Mouse (Mus musculus): Measurements from ENCODE around the gene Gm14399. TPM values are rescaled to one million over a fixed set of nuclear protein-coding genes. Genes with fewer than 3 reads are reported as not detected.

Gm14399 gene
- total and polyA plus RNA-seq, 3 experiments = 1.1 to 2,404 (median 1.1) TPM

Other genes with a start within 250 kb of the Gm14399 start
- 1.2 and 1.5 TPM in 2 replicates for gene Gm14444, start 131.8 kb downstream of the Gm14399 start, total RNA-seq (2012; rRNA removed)
- gene Gm14444, start 131.8 kb downstream of the Gm14399 start, polyA plus RNA-seq (2012; ENCODE audit: insufficient read depth in 1 of 2, insufficient read length in 2 of 2, low read depth in 1 of 2, low replicate concordance in 2 of 2, missing spikeins in 1 of 2) = 100 to 1,000 TPM in 1 of 2 experiments, under 1 TPM in 1; 0.33 to 138 TPM
- gene Gm14393, start 74.2 kb downstream of the Gm14399 start, total RNA-seq (2012; rRNA removed) = 0.78 and 1.4 TPM in 2 replicates
- gene Gm14393, start 74.2 kb downstream of the Gm14399 start, polyA plus RNA-seq (2012; ENCODE audit: insufficient read depth in 1 of 2, insufficient read length in 2 of 2, low read depth in 1 of 2, low replicate concordance in 2 of 2, missing spikeins in 1 of 2) = under 1 TPM in 1 of 2 experiments, not detected in 1; 0.56 TPM
- gene Gm14443, start 33.9 kb upstream of the Gm14399 start, total RNA-seq (2012; rRNA removed) = 0.29 and 0.62 TPM in 2 replicates
- gene Gm14443, start 33.9 kb upstream of the Gm14399 start, polyA plus RNA-seq (2012; ENCODE audit: insufficient read depth in 1 of 2, insufficient read length in 2 of 2, low read depth in 1 of 2, low replicate concordance in 2 of 2, missing spikeins in 1 of 2) = under 1 TPM in 1 of 2 experiments, not detected in 1; 0.17 TPM
- gene Gm14391, start 64.9 kb upstream of the Gm14399 start, total RNA-seq (2012; rRNA removed) = 4.4 and 6.8 TPM in 2 replicates
- gene Gm14391, start 64.9 kb upstream of the Gm14399 start, polyA plus RNA-seq (2012; ENCODE audit: insufficient read depth in 1 of 2, insufficient read length in 2 of 2, low read depth in 1 of 2, low replicate concordance in 2 of 2, missing spikeins in 1 of 2) = 100 to 1,000 TPM in 1 of 2 experiments, 1 to 10 TPM in 1; 3.0 to 306 TPM
- gene Gm14440, start 133.1 kb upstream of the Gm14399 start, total RNA-seq (2012; rRNA removed) = not detected in 2 replicates
- gene Gm14440, start 133.1 kb upstream of the Gm14399 start, polyA plus RNA-seq (2012; ENCODE audit: insufficient read depth in 1 of 2, insufficient read length in 2 of 2, low read depth in 1 of 2, low replicate concordance in 2 of 2, missing spikeins in 1 of 2) = under 1 TPM in 1 of 2 experiments, not detected in 1; 0.52 TPM
- gene Gm4631, start 196.2 kb upstream of the Gm14399 start, total RNA-seq (2012; rRNA removed) = 6.8 and 11.4 TPM in 2 replicates
- 100 to 1,000 TPM in 1 of 2 experiments, 1 to 10 TPM in 1; 9.5 to 544 TPM for gene Gm4631, start 196.2 kb upstream of the Gm14399 start, polyA plus RNA-seq (2012; ENCODE audit: insufficient read depth in 1 of 2, insufficient read length in 2 of 2, low read depth in 1 of 2, low replicate concordance in 2 of 2, missing spikeins in 1 of 2)
- 4.8 and 5.2 TPM in 2 replicates for gene Zfp968, start 230.4 kb upstream of the Gm14399 start, total RNA-seq (2012; rRNA removed)
- gene Zfp968, start 230.4 kb upstream of the Gm14399 start, polyA plus RNA-seq (2012; ENCODE audit: insufficient read depth in 1 of 2, insufficient read length in 2 of 2, low read depth in 1 of 2, low replicate concordance in 2 of 2, missing spikeins in 1 of 2) = 1,000 to 10,000 TPM in 1 of 2 experiments, under 1 TPM in 1; 0.96 to 2,903 TPM